Mouse (Mus musculus): ENCODE data around the gene Sigirr. TPM values are rescaled to one million over a fixed set of nuclear protein-coding genes. Genes with fewer than 3 reads are reported as not detected.
A peak's percentile ranks its signal among the peaks of the same experiment; 100 is the strongest.

Sigirr gene
- polyA plus RNA-seq, 1 experiment from 2014 or later, result 1.7 TPM

DNA sequence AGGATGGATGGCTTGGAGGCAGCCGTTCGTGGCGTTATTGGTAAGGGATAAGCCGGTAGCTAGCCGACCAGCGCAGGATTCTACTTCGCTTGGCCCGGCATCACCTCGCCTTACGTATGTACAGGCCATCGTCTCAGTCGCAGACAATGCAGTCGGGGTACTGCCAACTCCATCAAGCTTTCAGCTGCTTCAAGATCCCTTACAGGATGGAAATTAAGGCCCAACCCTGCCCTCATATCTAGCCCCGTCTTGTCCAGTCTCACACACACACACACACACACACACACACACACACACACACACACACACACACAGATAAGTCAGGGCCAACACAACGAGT lies 23.1 kb upstream of the Sigirr start:
- peak overlapping the region; percentile 68 for H3K9ac ChIP-seq (replicated peaks)
- 3% methylated on average over 15 of the region's 15 CpGs for WGBS

DNA sequence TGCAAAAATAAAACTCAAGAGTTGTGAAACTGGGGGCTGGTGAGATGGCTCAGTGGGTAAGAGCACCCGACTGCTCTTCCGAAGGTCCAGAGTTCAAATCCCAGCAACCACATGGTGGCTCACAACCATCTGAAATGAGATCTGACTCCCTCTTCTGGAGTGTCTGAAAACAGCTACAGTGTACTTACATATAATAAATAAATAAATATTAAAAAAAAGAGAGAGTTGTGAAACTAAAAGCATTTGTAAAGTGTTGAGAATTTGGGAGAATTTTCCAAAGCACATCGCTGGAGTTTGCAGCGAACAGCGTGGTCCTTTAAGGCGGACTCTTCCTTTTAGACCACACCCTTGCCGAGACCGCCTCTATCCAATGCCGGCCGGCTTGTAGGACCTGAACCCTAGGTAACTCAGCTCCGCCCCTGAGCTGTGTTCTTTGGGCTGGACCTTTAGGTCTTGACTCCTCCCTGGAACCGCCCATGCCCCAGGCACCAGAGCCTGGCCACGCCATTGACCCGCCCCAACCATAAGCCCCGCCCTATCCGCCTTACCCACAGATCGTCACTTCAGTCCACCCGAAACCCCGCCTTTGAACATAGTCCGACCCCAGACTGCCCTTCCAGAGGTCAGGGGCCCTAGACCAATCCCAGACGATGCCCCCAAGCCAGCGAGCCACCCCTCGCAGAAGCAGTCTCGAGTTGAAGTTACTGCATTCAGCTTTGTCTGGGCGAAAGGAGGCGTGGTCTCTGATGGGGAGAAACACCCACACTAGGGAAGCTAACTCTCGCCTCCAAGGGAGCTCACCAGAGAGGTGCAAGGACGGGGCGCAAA lies 22.5 kb upstream of the Sigirr start:
- Histone ChIP-seq H3K4me3 (peak overlapping the region; percentile 62), H3K9me3 (no peaks in the 10 kb centered on the region), H3K27me3 (peaks cover 6% of the 10 kb centered on the region), H3K36me3 (no peaks in the 10 kb centered on the region), H3K9ac (replicated peaks) (peak overlapping the region; percentile 68), H3K4me1 (peaks cover 4% of the 10 kb centered on the region; the same call in 1 of the 2 replicates), H3K4me2 (replicated peaks) (peak overlapping the region; percentile 67), H3K27ac (replicated peaks) (peak overlapping the region; percentile 83)
- ATAC-seq (ENCODE audit: low FRiP score, low read depth), result peak; percentile 96
- WGBS, result 3% methylated on average over 29 of the region's 29 CpGs

More for the DNA sequence above, 23.1 kb upstream of the Sigirr start:
- Histone ChIP-seq H3K9me3 (no peaks in the 10 kb centered on the region), H3K4me2 (replicated peaks) (peak overlapping the region; percentile 67), H3K4me3 (peak overlapping the region; percentile 62), H3K27ac (replicated peaks) (peak overlapping the region; percentile 83), H3K27me3 (0 out of 2 replicates have a peak, but pooled peaks cover under 1% of the 10 kb centered on the region), H3K36me3 (no peaks in the 10 kb centered on the region), H3K4me1 (peaks cover 4% of the 10 kb centered on the region; the same call in 1 of the 2 replicates)
- ATAC-seq (ENCODE audit: low FRiP score, low read depth), result no peak; the same call in 1 of the 2 replicates

DNA sequence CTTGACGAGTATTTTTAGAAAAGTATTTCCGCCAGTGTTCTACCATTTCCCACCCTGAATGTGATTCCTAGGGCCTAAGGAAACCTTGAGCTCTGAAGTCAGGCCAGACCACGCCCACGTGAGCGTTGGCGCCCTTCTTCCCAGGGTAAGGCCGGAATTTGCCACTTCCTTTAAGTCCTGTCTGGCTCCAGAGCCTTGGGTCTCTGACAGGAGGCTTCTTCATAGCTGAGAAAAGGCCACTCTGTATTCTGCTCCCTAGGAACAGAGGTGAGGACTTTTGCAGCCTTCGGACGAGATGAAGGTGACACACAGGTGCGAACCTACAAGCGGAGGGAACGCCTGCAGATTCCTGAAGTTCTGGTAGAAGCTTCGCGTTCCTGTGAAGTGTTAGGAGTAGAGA lies 21.9 kb upstream of the Sigirr start, which contains the start of gene Ptdss2:
Ptdss2 (plus strand) TSS at position 138 of the 400 bp plus-strand sequence.
- ATAC-seq (ENCODE audit: low FRiP score, low read depth), result no peak
- Histone ChIP-seq H3K27ac (replicated peaks) (peak within 1 kb of the TSS; percentile 83), H3K4me3 (peak within 1 kb of the TSS; percentile 62), H3K9ac (replicated peaks) (peak within 1 kb of the TSS; percentile 68), H3K27me3 (peaks cover 10% of the 10 kb centered on the region), H3K4me1 (peaks cover 4% of the 10 kb centered on the region; the same call in 1 of the 2 replicates), H3K9me3 (no peaks in the 10 kb centered on the region), H3K4me2 (replicated peaks) (peak within 1 kb of the TSS; percentile 67), H3K36me3 (no peaks in the 10 kb centered on the region)
- 56% methylated on average over 14 of the region's 14 CpGs for WGBS

DNA sequence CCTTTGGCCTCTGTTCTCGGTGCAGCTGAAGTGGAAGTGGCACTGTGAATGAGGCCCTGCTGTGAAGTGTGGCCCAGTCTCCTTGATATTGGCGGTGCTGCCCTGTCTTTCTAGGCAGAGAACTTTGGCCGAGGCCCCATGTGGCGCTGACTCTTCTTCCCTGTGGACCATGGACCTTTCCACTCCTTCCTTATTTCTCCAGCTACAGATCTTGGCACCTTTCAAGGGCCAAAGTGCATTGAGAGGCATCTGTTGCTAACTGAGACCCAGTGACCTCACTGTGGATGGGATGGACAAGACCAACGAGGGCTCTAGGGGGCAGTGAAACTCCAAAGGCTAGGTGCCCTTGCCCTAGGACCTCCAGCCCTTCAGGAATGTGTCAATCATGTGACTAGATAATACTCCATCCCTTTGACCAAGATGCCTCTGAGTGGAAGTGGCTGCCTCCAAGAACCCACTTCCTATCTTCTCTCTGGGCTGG lies 20.7 kb upstream of the Sigirr start:
- Histone ChIP-seq H3K4me1 (peaks cover 4% of the 10 kb centered on the region; the same call in 1 of the 2 replicates), H3K27me3 (peaks cover 16% of the 10 kb centered on the region), H3K9me3 (no peaks in the 10 kb centered on the region), H3K27ac (replicated peaks) (no peak overlapping the region), H3K4me2 (replicated peaks) (no peak overlapping the region), H3K4me3 (no peak overlapping the region), H3K36me3 (no peaks in the 10 kb centered on the region), H3K9ac (replicated peaks) (no peak overlapping the region)
- 77% methylated on average over 5 of the region's 5 CpGs for WGBS
- ATAC-seq (ENCODE audit: low FRiP score, low read depth), result no peak

DNA sequence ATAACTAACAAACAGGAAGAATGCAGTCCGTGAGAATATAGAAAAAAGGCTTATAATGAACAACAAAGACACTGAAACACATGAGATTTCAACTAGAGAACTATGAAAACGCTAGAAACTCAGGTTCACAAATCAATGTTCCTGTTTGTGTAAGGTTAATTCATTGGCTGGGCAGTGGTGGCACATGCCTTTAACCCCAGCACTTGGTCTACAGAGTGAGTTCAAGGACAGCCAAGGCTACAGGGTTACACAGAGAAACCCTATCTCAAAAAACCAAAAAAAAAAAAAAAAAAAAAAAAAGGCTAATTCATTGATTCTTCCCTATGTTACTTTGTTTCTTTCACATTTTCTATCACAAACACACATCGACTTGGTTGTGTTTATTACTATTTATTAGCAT lies 20.2 kb upstream of the Sigirr start:
- Histone ChIP-seq H3K4me1 (peaks cover 4% of the 10 kb centered on the region; the same call in 1 of the 2 replicates), H3K27me3 (peaks cover 20% of the 10 kb centered on the region), H3K9ac (replicated peaks) (no peak overlapping the region), H3K36me3 (no peaks in the 10 kb centered on the region), H3K4me3 (no peak overlapping the region), H3K4me2 (replicated peaks) (no peak overlapping the region), H3K27ac (replicated peaks) (no peak overlapping the region), H3K9me3 (no peaks in the 10 kb centered on the region)
- no peak for ATAC-seq (ENCODE audit: low FRiP score, low read depth)
- 83% methylated on average over 3 of the region's 3 CpGs for WGBS

DNA sequence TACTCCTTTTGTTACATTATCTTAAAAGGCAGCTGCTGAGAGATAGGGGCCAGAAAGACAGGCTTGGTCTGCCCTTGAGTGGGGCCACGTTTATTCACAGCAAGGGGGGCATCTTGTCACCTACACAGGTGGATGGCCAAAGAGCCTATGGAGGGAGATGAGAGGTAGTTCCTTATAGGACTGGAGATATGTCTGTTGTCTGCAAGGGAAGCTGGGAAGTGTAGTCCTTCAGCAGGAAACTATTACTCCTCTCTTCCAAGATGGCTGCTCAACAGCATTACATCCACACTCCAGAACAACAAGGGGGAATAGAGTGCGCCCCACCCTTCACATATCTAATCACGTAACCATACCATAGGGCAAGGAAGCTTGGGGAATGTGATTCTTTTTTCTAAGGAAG lies 19.1 kb upstream of the Sigirr start:
- ATAC-seq (ENCODE audit: low FRiP score, low read depth), result no peak
- 75% methylated on average over 3 of the region's 3 CpGs for WGBS

DNA sequence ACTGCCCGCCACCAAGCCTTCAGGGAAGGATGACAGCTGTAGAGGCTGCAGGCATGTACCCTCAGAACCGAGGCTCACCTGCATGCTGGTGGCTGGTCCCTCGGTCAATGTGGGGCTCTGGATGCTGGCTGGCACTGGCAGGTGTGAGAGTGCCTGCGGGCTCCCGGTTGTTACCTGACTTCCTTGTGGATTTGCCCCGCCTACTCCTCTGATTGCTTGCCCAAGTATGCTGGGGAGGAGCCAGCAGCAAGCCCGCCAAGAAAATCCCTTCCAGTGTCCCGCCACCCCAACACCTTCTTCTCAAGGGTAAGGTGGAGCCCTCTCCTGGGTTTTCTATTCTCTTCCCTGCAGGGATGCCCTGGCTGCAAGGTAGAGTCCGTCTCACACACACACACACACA lies 17.3 kb upstream of the Sigirr start, which contains the start of gene Ano9:
Ano9 (minus strand) TSS at position 171 of the 400 bp plus-strand sequence.
- Histone ChIP-seq H3K27me3 (peaks cover 21% of the 10 kb centered on the region), H3K27ac (replicated peaks) (no peak within 1 kb of the TSS), H3K4me2 (replicated peaks) (no peak within 1 kb of the TSS), H3K4me1 (no peaks in the 10 kb centered on the region), H3K9ac (replicated peaks) (no peak within 1 kb of the TSS), H3K36me3 (no peaks in the 10 kb centered on the region), H3K9me3 (no peaks in the 10 kb centered on the region), H3K4me3 (no peak within 1 kb of the TSS)
- WGBS, result 15% methylated on average over 9 of the region's 9 CpGs
- ATAC-seq (ENCODE audit: low FRiP score, low read depth), result no peak

More for the DNA sequence above, 19.1 kb upstream of the Sigirr start:
- no peak overlapping the region for H3K4me3 ChIP-seq
- no peak overlapping the region for H3K9ac ChIP-seq (replicated peaks)
- no peaks in the 10 kb centered on the region for H3K9me3 ChIP-seq
- peaks cover 4% of the 10 kb centered on the region; the same call in 1 of the 2 replicates for H3K4me1 ChIP-seq
- no peak overlapping the region for H3K4me2 ChIP-seq (replicated peaks)
- H3K27me3 ChIP-seq, result peaks cover 21% of the 10 kb centered on the region
- H3K27ac ChIP-seq (replicated peaks), result no peak overlapping the region
- H3K36me3 ChIP-seq, result no peaks in the 10 kb centered on the region

DNA sequence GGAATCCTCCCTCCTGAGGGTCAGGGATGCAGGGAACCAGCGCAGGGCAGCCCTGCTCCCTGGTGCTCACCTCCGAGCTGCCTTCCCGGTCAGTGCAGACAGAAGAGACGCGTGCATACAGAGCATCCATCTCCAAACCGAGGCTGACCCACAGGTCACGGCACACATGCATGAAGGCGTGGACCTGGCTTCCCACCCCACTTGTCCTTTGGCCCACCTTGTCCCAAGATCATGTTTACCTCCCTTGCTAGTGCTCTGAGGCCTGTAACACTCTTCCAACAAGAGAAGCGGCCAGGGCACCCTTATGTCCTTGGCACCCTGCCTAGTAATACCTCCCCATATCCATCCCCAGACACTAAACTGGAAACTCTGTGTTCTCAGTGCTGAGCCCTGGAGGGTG lies 15.5 kb upstream of the Sigirr start:
- Histone ChIP-seq H3K4me1 (no peaks in the 10 kb centered on the region), H3K4me2 (replicated peaks) (no peak overlapping the region), H3K27me3 (peaks cover 21% of the 10 kb centered on the region), H3K9me3 (no peaks in the 10 kb centered on the region), H3K9ac (replicated peaks) (no peak overlapping the region), H3K27ac (replicated peaks) (no peak overlapping the region), H3K36me3 (no peaks in the 10 kb centered on the region), H3K4me3 (no peak overlapping the region)
- no peak for ATAC-seq (ENCODE audit: low FRiP score, low read depth)
- WGBS, result 91% methylated on average over 9 of the region's 9 CpGs

DNA sequence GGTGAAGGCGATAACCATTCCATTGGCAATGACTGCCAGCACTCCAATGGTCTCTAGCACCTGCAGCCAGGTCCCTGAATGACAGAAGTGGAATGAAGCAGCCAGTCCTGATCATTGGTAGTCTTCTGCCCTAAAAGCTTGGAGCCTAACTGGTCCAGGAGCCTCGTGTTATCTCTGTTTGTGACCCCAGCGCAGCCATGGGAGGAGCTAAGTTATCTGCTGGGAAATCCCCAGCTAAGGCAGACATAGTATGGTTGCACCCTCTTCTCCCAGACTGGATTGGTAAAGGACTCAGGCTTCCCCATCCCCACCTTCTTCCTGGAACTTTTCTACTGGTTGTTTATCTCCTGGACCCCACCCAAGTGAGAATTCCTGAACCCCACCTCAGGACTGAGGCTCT lies 2.8 kb upstream of the Sigirr start:
- no peak overlapping the region for H3K27ac ChIP-seq (replicated peaks)
- no peak for ATAC-seq (ENCODE audit: low FRiP score, low read depth)
- peaks cover 44% of the 10 kb centered on the region for H3K27me3 ChIP-seq
- peaks cover 11% of the 10 kb centered on the region for H3K4me1 ChIP-seq
- H3K4me3 ChIP-seq, result no peak overlapping the region
- H3K4me2 ChIP-seq (replicated peaks), result no peak overlapping the region
- no peaks in the 10 kb centered on the region for H3K36me3 ChIP-seq
- 73% methylated on average over 3 of the region's 3 CpGs for WGBS
- H3K9me3 ChIP-seq, result no peaks in the 10 kb centered on the region
- no peak overlapping the region for H3K9ac ChIP-seq (replicated peaks)

DNA sequence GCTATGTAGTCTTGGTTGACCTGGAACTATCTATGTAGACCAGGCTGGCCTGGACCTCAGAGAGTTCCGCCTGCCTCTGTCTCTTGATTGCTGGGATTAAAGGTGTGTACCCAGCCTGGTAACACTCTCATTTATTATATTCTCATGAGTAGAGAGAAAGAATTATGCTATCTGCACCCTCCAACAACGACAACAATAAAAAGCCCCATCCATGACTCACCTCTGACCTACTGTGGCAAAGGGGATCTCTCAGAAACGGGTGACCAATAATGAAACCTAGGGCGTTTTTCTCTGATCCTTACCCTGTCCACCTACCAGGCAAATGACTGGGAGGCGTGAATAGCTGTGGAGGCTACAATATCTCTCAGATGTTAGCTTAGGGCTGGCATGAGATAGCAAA lies 3.2 kb downstream of the Sigirr start:
- peaks cover 16% of the 10 kb centered on the region for H3K4me1 ChIP-seq
- peaks cover 64% of the 10 kb centered on the region for H3K27me3 ChIP-seq
- no peak overlapping the region for H3K4me2 ChIP-seq (replicated peaks)
- 87% methylated on average over 5 of the region's 5 CpGs for WGBS
- H3K9ac ChIP-seq (replicated peaks), result no peak overlapping the region
- no peak overlapping the region for H3K4me3 ChIP-seq
- ATAC-seq (ENCODE audit: low FRiP score, low read depth), result no peak
- no peaks in the 10 kb centered on the region for H3K36me3 ChIP-seq
- H3K9me3 ChIP-seq, result no peaks in the 10 kb centered on the region
- no peak overlapping the region for H3K27ac ChIP-seq (replicated peaks)

DNA sequence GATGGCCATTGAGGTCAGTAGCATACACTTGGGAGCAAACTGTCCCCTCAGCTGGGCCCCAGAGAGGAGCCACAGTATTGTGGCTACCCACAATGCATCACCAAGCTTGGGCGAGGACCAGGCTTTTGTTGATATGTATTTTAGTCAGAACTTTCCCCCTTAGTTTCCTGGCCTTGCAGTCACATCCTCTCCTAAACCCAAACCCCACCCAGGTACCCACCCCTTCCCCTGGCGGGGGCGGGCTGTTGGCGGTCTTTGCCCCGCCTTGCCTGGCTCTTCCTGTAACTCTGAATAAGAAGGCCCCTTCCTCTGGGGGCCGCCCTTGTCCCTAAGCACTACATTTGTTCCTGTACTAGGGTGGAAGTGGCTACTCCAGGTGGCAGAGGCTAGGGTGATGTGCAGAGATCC lies 3.7 kb downstream of the Sigirr start:
- H3K9ac ChIP-seq (replicated peaks), result no peak overlapping the region
- H3K27me3 ChIP-seq, result peaks cover 64% of the 10 kb centered on the region
- peaks cover 17% of the 10 kb centered on the region for H3K4me1 ChIP-seq
- no peak overlapping the region for H3K27ac ChIP-seq (replicated peaks)
- H3K4me2 ChIP-seq (replicated peaks), result no peak overlapping the region
- H3K9me3 ChIP-seq, result no peaks in the 10 kb centered on the region
- no peak overlapping the region for H3K4me3 ChIP-seq
- H3K36me3 ChIP-seq, result no peaks in the 10 kb centered on the region
- ATAC-seq (ENCODE audit: low FRiP score, low read depth), result no peak
- whole genome bisulfite sequencing, result 37% methylated on average over 6 of the region's 6 CpGs

DNA sequence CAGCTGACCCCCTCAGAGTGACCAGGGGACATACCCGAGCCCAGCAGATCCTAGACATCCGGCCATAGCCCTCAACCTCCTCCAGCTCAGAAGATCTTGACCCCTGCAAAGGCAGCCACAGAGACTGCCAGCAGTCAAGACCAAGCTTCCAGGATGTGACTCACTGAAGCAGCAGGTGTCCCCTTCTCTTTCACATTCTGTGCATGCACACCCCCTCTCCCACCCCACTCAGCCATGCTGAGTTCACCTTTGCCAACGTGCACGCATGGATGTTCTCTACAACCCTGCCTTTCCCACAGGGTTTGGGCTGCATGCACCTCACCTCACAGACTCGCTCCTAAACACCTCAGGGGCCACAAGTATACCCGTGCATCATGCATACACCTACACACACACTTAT lies 4.4 kb downstream of the Sigirr start:
- no peaks in the 10 kb centered on the region for H3K36me3 ChIP-seq
- no peaks in the 10 kb centered on the region for H3K9me3 ChIP-seq
- peaks cover 62% of the 10 kb centered on the region for H3K27me3 ChIP-seq
- H3K4me1 ChIP-seq, result peaks cover 17% of the 10 kb centered on the region
- no peak overlapping the region for H3K9ac ChIP-seq (replicated peaks)
- ATAC-seq (ENCODE audit: low FRiP score, low read depth), result no peak
- H3K4me2 ChIP-seq (replicated peaks), result no peak overlapping the region
- H3K27ac ChIP-seq (replicated peaks), result no peak overlapping the region
- no peak overlapping the region for H3K4me3 ChIP-seq
- WGBS, result 85% methylated on average over 6 of the region's 6 CpGs

All from midbrain, embryonic 12.5 days (tissue).